Mouse (Mus musculus): ENCODE data around the gene Afdn.

Gene Afdn

GRCm38 (mm10) chr17:13759853-13760627, at the start of gene Afdn:
Gene Afdn (plus strand): TSS chr17:13760539.
- DNase-seq (ENCODE audit: low read depth, low spot score) = peak; percentile 78

GRCm38 (mm10) chr17:13711173-13711572, 49.2 kb upstream of the Afdn start:
- no peak for DNase-seq (ENCODE audit: low read depth, low spot score)

- no peak for DNase-seq (ENCODE audit: low read depth, low spot score)
These were observed 48.2 kb upstream of the Afdn start for GRCm38 (mm10) chr17:13712116-13712515.

GRCm38 (mm10) chr17:13712518-13712917, 47.8 kb upstream of the Afdn start:
- DNase-seq (ENCODE audit: low read depth, low spot score) = no peak

- no peak for DNase-seq (ENCODE audit: low read depth, low spot score)
These were observed 46.2 kb upstream of the Afdn start for GRCm38 (mm10) chr17:13714128-13714527.

GRCm38 (mm10) chr17:13714654-13715053, 45.7 kb upstream of the Afdn start:
- DNase-seq (ENCODE audit: low read depth, low spot score) = no peak

GRCm38 (mm10) chr17:13715511-13715910, 44.8 kb upstream of the Afdn start:
- no peak for DNase-seq (ENCODE audit: low read depth, low spot score)

- DNase-seq (ENCODE audit: low read depth, low spot score) = no peak
These were observed 44.0 kb upstream of the Afdn start for GRCm38 (mm10) chr17:13716336-13716735.

- no peak for DNase-seq (ENCODE audit: low read depth, low spot score)
These were observed 42.9 kb upstream of the Afdn start for GRCm38 (mm10) chr17:13717428-13717827.

GRCm38 (mm10) chr17:13720187-13720586, 40.2 kb upstream of the Afdn start:
- DNase-seq (ENCODE audit: low read depth, low spot score) = no peak

GRCm38 (mm10) chr17:13721372-13721771, 39.0 kb upstream of the Afdn start:
- no peak for DNase-seq (ENCODE audit: low read depth, low spot score)

GRCm38 (mm10) chr17:13722434-13722833, 37.9 kb upstream of the Afdn start:
- DNase-seq (ENCODE audit: low read depth, low spot score) = peak; percentile 48

GRCm38 (mm10) chr17:13725004-13725550, 35.3 kb upstream of the Afdn start:
- DNase-seq (ENCODE audit: low read depth, low spot score) = no peak

GRCm38 (mm10) chr17:13726832-13727355, 33.4 kb upstream of the Afdn start:
- no peak for DNase-seq (ENCODE audit: low read depth, low spot score)

GRCm38 (mm10) chr17:13730980-13731726, 29.2 kb upstream of the Afdn start:
- DNase-seq (ENCODE audit: low read depth, low spot score) = no peak

- DNase-seq (ENCODE audit: low read depth, low spot score) = no peak
These were observed 28.6 kb upstream of the Afdn start for GRCm38 (mm10) chr17:13731727-13732112.

- no peak for DNase-seq (ENCODE audit: low read depth, low spot score)
These were observed 27.7 kb upstream of the Afdn start for GRCm38 (mm10) chr17:13732685-13733084.

GRCm38 (mm10) chr17:13733971-13734370, 26.4 kb upstream of the Afdn start:
- no peak for DNase-seq (ENCODE audit: low read depth, low spot score)

GRCm38 (mm10) chr17:13735057-13735456, 25.3 kb upstream of the Afdn start:
- no peak for DNase-seq (ENCODE audit: low read depth, low spot score)

- DNase-seq (ENCODE audit: low read depth, low spot score) = no peak
These were observed 24.5 kb upstream of the Afdn start for GRCm38 (mm10) chr17:13735803-13736282.

GRCm38 (mm10) chr17:13737336-13737735, 23.0 kb upstream of the Afdn start:
- no peak for DNase-seq (ENCODE audit: low read depth, low spot score)

- no peak for DNase-seq (ENCODE audit: low read depth, low spot score)
These were observed 22.1 kb upstream of the Afdn start for GRCm38 (mm10) chr17:13738121-13738776.
